Mouse (Mus musculus) layer of hippocampus, adult 11-12 months (tissue): ENCODE data around the gene Magoh.

Experiments used
- DNase-seq: peaks from one replicate; pipeline ENCODE4 v3.0.0; 2022; ENCODE audit warnings: low spot score

Gene Magoh

GRCm38 (mm10) chr4:107889731-107890432, 10.3 kb downstream of the Magoh start, which contains the start of gene 0610037L13Rik:
Gene 0610037L13Rik (plus strand): TSS chr4:107889813.
- peak; percentile 93 for DNase-seq

GRCm38 (mm10) chr4:107892663-107893062, 13.1 kb downstream of the Magoh start:
- no peak for DNase-seq

- DNase-seq: no peak
Measured at GRCm38 (mm10) chr4:107899211-107899927, 19.8 kb downstream of the Magoh start.

GRCm38 (mm10) chr4:107900206-107900605, 20.7 kb downstream of the Magoh start:
- DNase-seq: no peak

GRCm38 (mm10) chr4:107904252-107904651, 24.7 kb downstream of the Magoh start:
- no peak for DNase-seq

- DNase-seq: no peak
Measured at GRCm38 (mm10) chr4:107906561-107906960, 27.0 kb downstream of the Magoh start.

- no peak for DNase-seq
Measured at GRCm38 (mm10) chr4:107910020-107910419, 30.5 kb downstream of the Magoh start.

GRCm38 (mm10) chr4:107920336-107920735, 40.8 kb downstream of the Magoh start:
- no peak for DNase-seq

- DNase-seq: no peak
Measured at GRCm38 (mm10) chr4:107921152-107921695, 41.7 kb downstream of the Magoh start.

- DNase-seq: no peak
Measured at GRCm38 (mm10) chr4:107921952-107922351, 42.4 kb downstream of the Magoh start.

GRCm38 (mm10) chr4:107923145-107923802, 43.7 kb downstream of the Magoh start, which contains the start of gene Cpt2:
Gene Cpt2 (minus strand): TSS chr4:107923610.
- DNase-seq: peak; percentile 88

- no peak for DNase-seq
Measured at GRCm38 (mm10) chr4:107923803-107924194, 44.2 kb downstream of the Magoh start.

- no peak for DNase-seq
Measured at GRCm38 (mm10) chr4:107928269-107928668, 48.7 kb downstream of the Magoh start.

GRCm38 (mm10) chr4:107928726-107929125, 49.2 kb downstream of the Magoh start:
- DNase-seq: no peak

- no peak for DNase-seq
Measured at GRCm38 (mm10) chr4:107931453-107931852, 51.9 kb downstream of the Magoh start.

- DNase-seq: no peak
Measured at GRCm38 (mm10) chr4:107933239-107933638, 53.7 kb downstream of the Magoh start.

- no peak for DNase-seq
Measured at GRCm38 (mm10) chr4:107935254-107935653, 55.7 kb downstream of the Magoh start.
